Mouse (Mus musculus) liver, embryonic 13.5 days (tissue): ENCODE data around the gene 6430548M08Rik. TPM values are rescaled to one million over a fixed set of nuclear protein-coding genes. Genes with fewer than 3 reads are reported as not detected.
A peak's percentile ranks its signal among the peaks of the same experiment; 100 is the strongest.

ENCODE experiments used
- ATAC-seq: fragments of 200-750 bp; cut with Nextera tagmentation; 2 replicates; pipeline ENCODE4 v1.8.0; 2017; ENCODE audit warnings: low read depth, mild to moderate bottlenecking, moderate number of reproducible peaks, moderate library complexity
- DNase-seq: peaks from one replicate; pipeline ENCODE4 v3.0.0; 2022
- H3K27ac ChIP-seq: fragments of 300-500 bp; sonication (generic); 2 replicates; pipeline ENCODE4 v1.5.1; 2015; ENCODE audit warnings: moderate library complexity, mild to moderate bottlenecking, inconsistent platforms
- H3K27me3 ChIP-seq: fragments of 300-500 bp; sonication (generic); 2 replicates; pipeline ENCODE4 v1.6.1; 2015; ENCODE audit warnings: mild to moderate bottlenecking, inconsistent platforms
- H3K36me3 ChIP-seq: fragments of 300-500 bp; sonication (generic); 2 replicates; pipeline ENCODE4 v1.6.1; 2015; ENCODE audit warnings: mild to moderate bottlenecking, inconsistent platforms
- H3K4me1 ChIP-seq: fragments of 300-500 bp; sonication (generic); replicated peaks from 2 replicates; pipeline ENCODE4 v1.6.1; 2015; ENCODE audit warnings: inconsistent platforms
- H3K4me2 ChIP-seq: fragments of 300-500 bp; sonication (generic); 2 replicates; pipeline ENCODE4 v1.6.1; 2015; ENCODE audit warnings: inconsistent platforms, mild to moderate bottlenecking, moderate library complexity
- H3K4me3 ChIP-seq: fragments of 300-500 bp; sonication (generic); replicated peaks from 2 replicates; pipeline ENCODE4 v1.5.1; 2015; ENCODE audit warnings: mild to moderate bottlenecking, inconsistent platforms
- H3K9ac ChIP-seq: fragments of 300-500 bp; sonication (generic); 2 replicates; pipeline ENCODE4 v1.6.1; 2015; ENCODE audit warnings: mild to moderate bottlenecking, inconsistent platforms
- H3K9me3 ChIP-seq: fragments of 300-500 bp; sonication (generic); replicated peaks from 2 replicates; pipeline ENCODE4 v1.6.1; 2016; ENCODE audit warnings: inconsistent platforms
- WGBS: fragments of 180-500 bp; shearing (Covaris S2); methylation state at CpG from one replicate; pipeline ENCODE4 v1.1.7; 2015; ENCODE audit not compliant: insufficient replicate concordance; 5-methylcytosine and 5-hydroxymethylcytosine counted together
- polyA plus RNA-seq: library from polyadenylated mRNA; unstranded; fragments of >200 nt; fragmentation: Nextera tagmentation; extraction: Ambion mirVana; gene quantifications from 2 replicates; pipeline ENCODE4 v1.2.1, GENCODE M21; 2015

Gene 6430548M08Rik
- polyA plus RNA-seq, 1 experiment from 2014 or later, result 1.8 TPM

- no peak for DNase-seq
- 38% methylated on average over 8 of the region's 8 CpGs for WGBS
- Histone ChIP-seq H3K36me3 (no peaks in the 10 kb centered on the region), H3K27me3 (peaks cover 38% of the 10 kb centered on the region), H3K27ac (no peak overlapping the region), H3K9me3 (no peaks in the 10 kb centered on the region), H3K4me1 (no peaks in the 10 kb centered on the region), H3K4me2 (no peak overlapping the region), H3K4me3 (no peak overlapping the region), H3K9ac (no peak overlapping the region)
- no peak for ATAC-seq
Observed at GRCm38 (mm10) chr8:120169119-120169518, 55.2 kb downstream of the 6430548M08Rik start.

GRCm38 (mm10) chr8:120173195-120173594, 59.2 kb downstream of the 6430548M08Rik start:
- 39% methylated on average over 1 of the region's 1 CpGs for WGBS
- no peak overlapping the region for H3K4me2 ChIP-seq
- H3K27ac ChIP-seq, result no peak overlapping the region
- no peak overlapping the region for H3K9ac ChIP-seq
- H3K4me1 ChIP-seq, result no peaks in the 10 kb centered on the region
- no peaks in the 10 kb centered on the region for H3K9me3 ChIP-seq
- H3K4me3 ChIP-seq, result no peak overlapping the region
- H3K36me3 ChIP-seq, result no peaks in the 10 kb centered on the region
- no peak for DNase-seq
- H3K27me3 ChIP-seq, result peaks cover 62% of the 10 kb centered on the region
- ATAC-seq, result no peak

GRCm38 (mm10) chr8:120174606-120175005, 60.7 kb downstream of the 6430548M08Rik start:
- no peak overlapping the region for H3K4me3 ChIP-seq
- WGBS, result 44% methylated on average over 18 of the region's 18 CpGs
- no peak overlapping the region for H3K9ac ChIP-seq
- H3K27me3 ChIP-seq, result peaks cover 55% of the 10 kb centered on the region
- H3K36me3 ChIP-seq, result no peaks in the 10 kb centered on the region
- no peaks in the 10 kb centered on the region for H3K9me3 ChIP-seq
- no peak overlapping the region for H3K27ac ChIP-seq
- DNase-seq (no peak), ATAC-seq (no peak)
- no peaks in the 10 kb centered on the region for H3K4me1 ChIP-seq
- no peak overlapping the region for H3K4me2 ChIP-seq

GRCm38 (mm10) chr8:120176605-120177004, 62.7 kb downstream of the 6430548M08Rik start:
- Histone ChIP-seq H3K9ac (no peak overlapping the region), H3K36me3 (no peaks in the 10 kb centered on the region), H3K9me3 (no peaks in the 10 kb centered on the region), H3K27ac (no peak overlapping the region), H3K4me1 (no peaks in the 10 kb centered on the region), H3K27me3 (peaks cover 47% of the 10 kb centered on the region), H3K4me2 (no peak overlapping the region), H3K4me3 (no peak overlapping the region)
- DNase-seq (no peak), ATAC-seq (no peak)
- WGBS, result 32% methylated on average over 4 of the region's 4 CpGs

GRCm38 (mm10) chr8:120177318-120178123, 63.6 kb downstream of the 6430548M08Rik start, which contains the start of gene Fam92b:
Fam92b (minus strand) TSS chr8:120177466.
- no peak within 1 kb of the TSS for H3K27ac ChIP-seq
- H3K4me3 ChIP-seq, result no peak within 1 kb of the TSS
- H3K4me1 ChIP-seq, result no peaks in the 10 kb centered on the region
- under 1% methylated on average over 25 of the region's 26 CpGs for WGBS
- H3K9ac ChIP-seq, result no peak within 1 kb of the TSS
- H3K27me3 ChIP-seq, result peaks cover 47% of the 10 kb centered on the region
- ATAC-seq (peak; percentile 30; the same call in 1 of the 2 replicates), DNase-seq (no peak)
- H3K9me3 ChIP-seq, result no peaks in the 10 kb centered on the region
- no peak within 1 kb of the TSS for H3K4me2 ChIP-seq
- H3K36me3 ChIP-seq, result no peaks in the 10 kb centered on the region

GRCm38 (mm10) chr8:120178124-120178514, 64.2 kb downstream of the 6430548M08Rik start:
- Histone ChIP-seq H3K4me2 (no peak overlapping the region), H3K27ac (no peak overlapping the region), H3K36me3 (no peaks in the 10 kb centered on the region), H3K9me3 (no peaks in the 10 kb centered on the region), H3K4me1 (no peaks in the 10 kb centered on the region), H3K9ac (no peak overlapping the region), H3K4me3 (no peak overlapping the region), H3K27me3 (peaks cover 47% of the 10 kb centered on the region)
- DNase-seq (no peak), ATAC-seq (no peak)
- WGBS, result 12% methylated on average over 10 of the region's 10 CpGs

GRCm38 (mm10) chr8:120179027-120179431, 65.1 kb downstream of the 6430548M08Rik start:
- peak; percentile 61 for ATAC-seq
- Histone ChIP-seq H3K9ac (no peak overlapping the region), H3K36me3 (no peaks in the 10 kb centered on the region), H3K27ac (no peak overlapping the region), H3K4me2 (peak overlapping the region; percentile 45), H3K4me3 (0 out of 2 replicates have a peak overlapping the region, but pooled peaks have one; percentile 19), H3K9me3 (no peaks in the 10 kb centered on the region), H3K4me1 (no peaks in the 10 kb centered on the region), H3K27me3 (peaks cover 47% of the 10 kb centered on the region)
- 0% methylated on average over 10 of the region's 10 CpGs for WGBS
- DNase-seq, result peak; percentile 71

GRCm38 (mm10) chr8:120180445-120180970, 66.6 kb downstream of the 6430548M08Rik start:
- H3K4me1 ChIP-seq, result peaks cover 4% of the 10 kb centered on the region
- H3K9ac ChIP-seq, result no peak overlapping the region
- DNase-seq (no peak), ATAC-seq (no peak)
- 50% methylated on average over 7 of the region's 7 CpGs for WGBS
- no peak overlapping the region for H3K27ac ChIP-seq
- H3K4me3 ChIP-seq, result no peak overlapping the region
- H3K4me2 ChIP-seq, result no peak overlapping the region
- H3K36me3 ChIP-seq, result no peaks in the 10 kb centered on the region
- H3K9me3 ChIP-seq, result no peaks in the 10 kb centered on the region
- peaks cover 38% of the 10 kb centered on the region for H3K27me3 ChIP-seq

- no peak for DNase-seq
- H3K9me3 ChIP-seq, result no peaks in the 10 kb centered on the region
- H3K4me2 ChIP-seq, result no peak overlapping the region
- no peak overlapping the region for H3K9ac ChIP-seq
- H3K27ac ChIP-seq, result no peak overlapping the region
- 61% methylated on average over 5 of the region's 5 CpGs for WGBS
- H3K4me1 ChIP-seq, result peaks cover 6% of the 10 kb centered on the region
- H3K27me3 ChIP-seq, result peaks cover 30% of the 10 kb centered on the region
- ATAC-seq, result no peak
- no peak overlapping the region for H3K4me3 ChIP-seq
- no peaks in the 10 kb centered on the region for H3K36me3 ChIP-seq
Observed at GRCm38 (mm10) chr8:120181274-120181673, 67.3 kb downstream of the 6430548M08Rik start.

- Histone ChIP-seq H3K27ac (no peak overlapping the region), H3K4me1 (peaks cover 6% of the 10 kb centered on the region), H3K4me2 (no peak overlapping the region), H3K9ac (no peak overlapping the region), H3K4me3 (no peak overlapping the region), H3K36me3 (no peaks in the 10 kb centered on the region), H3K27me3 (peaks cover 23% of the 10 kb centered on the region), H3K9me3 (no peaks in the 10 kb centered on the region)
- WGBS, result 55% methylated on average over 4 of the region's 4 CpGs
- DNase-seq, result no peak
- ATAC-seq, result no peak
Observed at GRCm38 (mm10) chr8:120181861-120182414, 68.0 kb downstream of the 6430548M08Rik start.

- DNase-seq, result no peak
- peaks cover 6% of the 10 kb centered on the region for H3K4me1 ChIP-seq
- H3K9me3 ChIP-seq, result no peaks in the 10 kb centered on the region
- H3K4me3 ChIP-seq, result no peak overlapping the region
- 37% methylated on average over 9 of the region's 9 CpGs for WGBS
- H3K36me3 ChIP-seq, result no peaks in the 10 kb centered on the region
- ATAC-seq, result no peak
- H3K27ac ChIP-seq, result no peak overlapping the region
- no peak overlapping the region for H3K9ac ChIP-seq
- 0 out of 2 replicates have a peak, but pooled peaks cover 4% of the 10 kb centered on the region for H3K27me3 ChIP-seq
- no peak overlapping the region for H3K4me2 ChIP-seq
Observed at GRCm38 (mm10) chr8:120184366-120184765, 70.4 kb downstream of the 6430548M08Rik start.
